9 mouse cellular contexts compared by ENCODE assay signal in genomic region chr5:100847143-100847542, GRCm38 (mm10). TPM values are rescaled to one million over a fixed set of nuclear protein-coding genes. Genes with fewer than 3 reads are reported as not detected.
A peak's percentile ranks its signal among the peaks of the same experiment; 100 is the strongest.
DNase-seq lines count a peak whose midpoint lies in the region; ATAC-seq and TF ChIP-seq lines count a peak whose summit lies in the region.
"Had no signal": no experiment of that assay in that cellular context is flagged by ENCODE, and none has a peak within 500 bp of the region (broad histone marks: within the 10 kb centered on the region; RNA-seq: fewer than 3 reads in every experiment).

No protein-coding gene starts in this region.

- TF ChIP-seq POLR2A in CH12.LX (IDR thresholded peaks at IDR 0.05; ENCODE audit: low read depth, low read length), result no peak

- peaks cover 4% of the 10 kb centered on the region; the same call in 1 of the 2 replicates for H3K36me3 ChIP-seq in heart, embryonic 15.5 days
- no peaks in the 10 kb centered on the region for H3K36me3 ChIP-seq in CH12.LX (replicated peaks in 1 of 2; ENCODE audit: control insufficient read depth in 1 of 2, insufficient read depth in 1 of 2, low read length in 1 of 2)
- no peaks in the 10 kb centered on the region for H3K36me3 ChIP-seq in hindbrain, embryonic 10.5 days
- H3K36me3 ChIP-seq in midbrain, embryonic 11.5 days (ENCODE audit: control insufficient read depth, insufficient read depth, low read length), result no peaks in the 10 kb centered on the region

- WGBS in heart, embryonic 15.5 days, result 9% methylated on average over 2 of the region's 2 CpGs
- 13% methylated on average over 2 of the region's 2 CpGs for WGBS in hindbrain, embryonic 10.5 days
- WGBS in midbrain, embryonic 11.5 days, result 22% methylated on average over 2 of the region's 2 CpGs

- no peak for TF ChIP-seq CTCF in CH12.LX (conservative IDR thresholded peaks at IDR 0.05 in 1 of 2, IDR thresholded peaks at IDR 0.05 in 1 of 2; ENCODE audit: low read depth in 2 of 2, low read length in 2 of 2)

- no peak for ATAC-seq in heart, embryonic 15.5 days (replicated peaks; ENCODE audit: insufficient number of reproducible peaks, insufficient read depth, low FRiP score, low read depth)
- no peak for ATAC-seq in midbrain, embryonic 11.5 days (ENCODE audit: low FRiP score)

- in situ Hi-C loops in CH12.LX (cut with MboI; ENCODE audit: low pct_ligation_motif_present, low pct_unique_long_range_greater_than_20kb, low sequenced_read_pairs), result loop anchor here (5.0 kb wide), 1 partner anchor 65 kb away; no protein-coding TSS in a partner anchor

- H3K9ac ChIP-seq in heart, embryonic 15.5 days, result peak overlapping the region; percentile 85
- no peak overlapping the region for H3K9ac ChIP-seq in CH12.LX (ENCODE audit: insufficient read depth, low read depth)
- H3K9ac ChIP-seq in midbrain, embryonic 11.5 days (ENCODE audit: low read length), result no peak overlapping the region

- no peak for TF ChIP-seq RAD21 in CH12.LX (IDR thresholded peaks at IDR 0.05; ENCODE audit: low read depth, low read length)

- DNase-seq in heart, adult 8-10 months (ENCODE audit: low spot score), result no peak
- no peak for DNase-seq in CH12.LX (ENCODE audit: extremely low read depth)
- DNase-seq in hindbrain, embryonic 10.5 days (ENCODE audit: low spot score), result no peak
- DNase-seq in midbrain, embryonic 11.5 days (ENCODE audit: low spot score, missing footprints), result no peak
- no peak for DNase-seq in gastrocnemius, postnatal 25 days
- DNase-seq in layer of hippocampus, adult 11-12 months (ENCODE audit: low spot score), result no peak
- DNase-seq in layer of hippocampus, adult 9-10 months (ENCODE audit: low spot score), result no peak

- peak overlapping the region; percentile 82 for H3K4me3 ChIP-seq in heart, embryonic 15.5 days
- H3K4me3 ChIP-seq in CH12.LX (replicated peaks in 1 of 3; ENCODE audit: low read depth in 2 of 3, low read length in 2 of 3, poor library complexity in 1 of 3), result no peak overlapping the region
- peak overlapping the region; percentile 74 for H3K4me3 ChIP-seq in hindbrain, embryonic 10.5 days
- peak overlapping the region; percentile 59; the same call in 1 of the 2 replicates for H3K4me3 ChIP-seq in midbrain, embryonic 11.5 days (ENCODE audit: low read depth, low read length)

- dilution Hi-C loops in CH12.LX (cut with MboI; ENCODE audit: extremely low pct_ligation_motif_present, extremely low pct_unique_long_range_greater_than_20kb, low sequenced_read_pairs), result no loop called here

- H3K27ac ChIP-seq in heart, embryonic 15.5 days, result peak overlapping the region; percentile 95
- H3K27ac ChIP-seq in CH12.LX (ENCODE audit: insufficient read depth, low read depth), result no peak overlapping the region
- no peak overlapping the region for H3K27ac ChIP-seq in hindbrain, embryonic 10.5 days
- H3K27ac ChIP-seq in midbrain, embryonic 11.5 days (ENCODE audit: low read depth, low read length), result no peak overlapping the region

- no peaks in the 10 kb centered on the region for H3K79me2 ChIP-seq in CH12.LX (replicated peaks; ENCODE audit: control insufficient read depth, extremely low read depth, insufficient read depth, poor library complexity, severe bottlenecking)

- H3K4me1 ChIP-seq in heart, embryonic 15.5 days (replicated peaks), result peaks cover 6% of the 10 kb centered on the region; the same call in 1 of the 2 replicates
- peaks cover 0 to 11% of the 10 kb centered on the region in 2 experiments; a peak in 3 of 4 replicates for H3K4me1 ChIP-seq in CH12.LX (ENCODE audit: control insufficient read depth in 1 of 2, insufficient read depth in 2 of 2)
- H3K4me1 ChIP-seq in hindbrain, embryonic 10.5 days (replicated peaks), result peaks cover 22% of the 10 kb centered on the region
- H3K4me1 ChIP-seq in midbrain, embryonic 11.5 days (ENCODE audit: control insufficient read depth, insufficient read depth, low read length), result peaks cover 6% of the 10 kb centered on the region; the same call in 1 of the 2 replicates

- peak overlapping the region; percentile 92 for H3K4me2 ChIP-seq in heart, embryonic 15.5 days
- peak overlapping the region; percentile 66 for H3K4me2 ChIP-seq in CH12.LX (ENCODE audit: insufficient read depth, low read depth, poor library complexity, severe bottlenecking)
- H3K4me2 ChIP-seq in midbrain, embryonic 11.5 days, result peak overlapping the region; percentile 100; the same call in 1 of the 2 replicates

- no peaks in the 10 kb centered on the region for H3K27me3 ChIP-seq in heart, embryonic 15.5 days
- H3K27me3 ChIP-seq in CH12.LX (replicated peaks), result peaks cover 21% of the 10 kb centered on the region
- H3K27me3 ChIP-seq in hindbrain, embryonic 10.5 days (ENCODE audit: insufficient read depth, poor library complexity, severe bottlenecking), result peaks cover 62% of the 10 kb centered on the region
- H3K27me3 ChIP-seq in midbrain, embryonic 11.5 days (ENCODE audit: control insufficient read depth, insufficient read depth, low read length), result peaks cover 33% of the 10 kb centered on the region

- H3K9me3 ChIP-seq in heart, embryonic 15.5 days (replicated peaks), result no peaks in the 10 kb centered on the region; the same call in 1 of the 2 replicates
- peaks cover 5% of the 10 kb centered on the region for H3K9me3 ChIP-seq in CH12.LX (replicated peaks; ENCODE audit: low read length)
- H3K9me3 ChIP-seq in hindbrain, embryonic 10.5 days, result 0 out of 2 replicates have a peak, but pooled peaks cover 4% of the 10 kb centered on the region
- H3K9me3 ChIP-seq in midbrain, embryonic 11.5 days (ENCODE audit: control insufficient read depth, low read length), result no peaks in the 10 kb centered on the region

- TF ChIP-seq EP300 in CH12.LX (IDR thresholded peaks at IDR 0.05; ENCODE audit: low read length), result no peak

TF ChIP-seq in CH12.LX, 34 proteins besides CTCF, POLR2A, EP300 and RAD21:
- TF ChIP-seq E2F4 (IDR thresholded peaks at IDR 0.05; ENCODE audit: insufficient replicate concordance, low read depth, low read length), result no peak
- TF ChIP-seq SIN3A (IDR thresholded peaks at IDR 0.05; ENCODE audit: low read length), result no peak
- no peak for TF ChIP-seq SMC3 (IDR thresholded peaks at IDR 0.05; ENCODE audit: low read depth, low read length)
- TF ChIP-seq ZNF384 (IDR thresholded peaks at IDR 0.05; ENCODE audit: low read depth, low read length), result peak; percentile 72
- TF ChIP-seq TCF12 (IDR thresholded peaks at IDR 0.05; ENCODE audit: low read depth, low read length), result no peak
- TF ChIP-seq MAFK (IDR thresholded peaks at IDR 0.05; ENCODE audit: insufficient replicate concordance, low read length), result 0 out of 2 replicates have a peak, but pooled peaks have one; percentile 42
- TF ChIP-seq KAT2A (IDR thresholded peaks at IDR 0.05; ENCODE audit: insufficient replicate concordance, low read length), result no peak

RNA-seq across cellular contexts. Expression of gene Gpat3, which starts 1.6 kb away (rescaled TPM):
- polyA plus RNA-seq in heart, embryonic 15.5 days (2015; fragmentation: Nextera tagmentation; extraction: Ambion mirVana), result 14.3 and 15.5 TPM in 2 replicates
- 10 to 100 TPM; 20.5 to 28.0 (median 23.1) TPM for total RNA-seq in heart, adult 8-10 months (2022)
- total RNA-seq in CH12.LX (2012; rRNA removed), result 0.46 and 0.68 TPM in 2 replicates
- 1.5 TPM in 2 replicates for total RNA-seq in CH12.LX (2014; rRNA removed)
- polyA plus RNA-seq in CH12.LX (2012; ENCODE audit: insufficient read length, low read depth), result 1.2 TPM in 2 replicates
- polyA plus RNA-seq in hindbrain, embryonic 10.5 days (2016; fragmentation: Nextera tagmentation; extraction: Ambion mirVana), result 0.50 and 0.96 TPM in 2 replicates
- polyA plus RNA-seq in midbrain, embryonic 11.5 days (2014; fragmentation: Nextera tagmentation; extraction: Ambion mirVana), result 0.07 and 0.37 TPM in 2 replicates
- 1 to 10 TPM; 4.9 to 7.0 TPM for total RNA-seq in gastrocnemius, postnatal 25 days (2021)
- total RNA-seq: common myeloid progenitor, adult 5-6 weeks had no signal

RNA-seq across cellular contexts. Expression of gene Abraxas1, which starts 26.4 kb away (rescaled TPM):
- polyA plus RNA-seq in heart, embryonic 15.5 days (2015; fragmentation: Nextera tagmentation; extraction: Ambion mirVana), result 31.2 and 33.9 TPM in 2 replicates
- total RNA-seq in heart, adult 8-10 months (2022), result 10 to 100 TPM in 2 of 4 experiments, 1 to 10 TPM in 2; 9.3 to 12.5 (median 10.1) TPM
- total RNA-seq in CH12.LX (2012; rRNA removed) (13.4 and 19.0 TPM in 2 replicates), CH12.LX (2014; rRNA removed) (34.9 and 40.0 TPM in 2 replicates)
- 29.3 and 30.9 TPM in 2 replicates for polyA plus RNA-seq in CH12.LX (2012; ENCODE audit: insufficient read length, low read depth)
- 25.6 and 29.5 TPM in 2 replicates for polyA plus RNA-seq in hindbrain, embryonic 10.5 days (2016; fragmentation: Nextera tagmentation; extraction: Ambion mirVana)
- polyA plus RNA-seq in midbrain, embryonic 11.5 days (2014; fragmentation: Nextera tagmentation; extraction: Ambion mirVana), result 23.3 and 28.9 TPM in 2 replicates
- total RNA-seq in gastrocnemius, postnatal 25 days (2021), result 1 to 10 TPM; 4.5 to 5.2 TPM

RNA-seq across cellular contexts. Expression of gene Mrps18c, which starts 48.7 kb away (rescaled TPM):
- polyA plus RNA-seq in heart, embryonic 15.5 days (2015; fragmentation: Nextera tagmentation; extraction: Ambion mirVana), result 121 and 134 TPM in 2 replicates
- total RNA-seq in heart, adult 8-10 months (2022), result 100 to 1,000 TPM in 1 of 4 experiments, 10 to 100 TPM in 3; 78.4 to 102 (median 88.9) TPM
- total RNA-seq in CH12.LX (2012; rRNA removed) (87.2 and 121 TPM in 2 replicates), CH12.LX (2014; rRNA removed) (111 and 141 TPM in 2 replicates)
- polyA plus RNA-seq in CH12.LX (2012; ENCODE audit: insufficient read length, low read depth), result 185 and 216 TPM in 2 replicates
- 198 and 208 TPM in 2 replicates for polyA plus RNA-seq in hindbrain, embryonic 10.5 days (2016; fragmentation: Nextera tagmentation; extraction: Ambion mirVana)
- polyA plus RNA-seq in midbrain, embryonic 11.5 days (2014; fragmentation: Nextera tagmentation; extraction: Ambion mirVana), result 167 and 178 TPM in 2 replicates
- 10 to 100 TPM; 65.7 to 67.6 TPM for total RNA-seq in gastrocnemius, postnatal 25 days (2021)

RNA-seq across cellular contexts. Expression of gene Helq, which starts 48.7 kb away (rescaled TPM):
- polyA plus RNA-seq in heart, embryonic 15.5 days (2015; fragmentation: Nextera tagmentation; extraction: Ambion mirVana), result 9.2 and 9.5 TPM in 2 replicates
- total RNA-seq in heart, adult 8-10 months (2022), result 1 to 10 TPM; 2.7 to 5.2 (median 2.8) TPM
- 12.1 and 19.6 TPM in 2 replicates for total RNA-seq in CH12.LX (2012; rRNA removed)
- total RNA-seq in CH12.LX (2014; rRNA removed), result 13.1 and 15.7 TPM in 2 replicates
- 24.3 and 31.4 TPM in 2 replicates for polyA plus RNA-seq in CH12.LX (2012; ENCODE audit: insufficient read length, low read depth)
- 18.3 and 23.1 TPM in 2 replicates for polyA plus RNA-seq in hindbrain, embryonic 10.5 days (2016; fragmentation: Nextera tagmentation; extraction: Ambion mirVana)
- 17.6 and 22.4 TPM in 2 replicates for polyA plus RNA-seq in midbrain, embryonic 11.5 days (2014; fragmentation: Nextera tagmentation; extraction: Ambion mirVana)
- 1 to 10 TPM; 6.1 to 6.3 TPM for total RNA-seq in gastrocnemius, postnatal 25 days (2021)

Comparison
In these comparisons a context has a peak if more than half of its experiments do, and no peak if none do; other contexts are left out.
1. H3K4me3 ChIP-seq: peak in heart, embryonic 15.5 days (single experiment), hindbrain, embryonic 10.5 days (single experiment) and midbrain, embryonic 11.5 days (single experiment); none in CH12.LX (0 of 3).
2. Peak in every context shown above with its lines, with median percentiles within 50 percentile points of each other: H3K4me2 ChIP-seq.